Mouse (Mus musculus): ENCODE results near the gene Fam240a.

Fam240a gene

DNA sequence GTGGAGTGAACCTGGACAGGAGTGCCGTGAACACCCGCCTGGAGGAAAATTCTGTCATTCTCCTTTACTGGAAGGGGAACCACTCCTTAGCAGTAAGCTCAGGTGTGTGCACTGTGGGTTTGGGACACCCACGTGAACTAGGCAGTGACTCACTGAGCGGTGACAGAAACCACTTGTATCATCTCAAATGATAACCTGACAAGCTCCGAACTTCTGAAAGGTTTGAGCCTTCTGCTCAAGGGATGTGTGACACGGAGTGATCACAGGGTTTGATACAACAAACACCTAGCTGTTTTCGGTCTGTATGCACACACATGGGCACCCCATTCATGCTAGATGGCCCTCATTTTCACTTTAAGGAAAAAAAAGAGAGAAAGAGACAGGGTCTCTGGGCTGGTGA is at the start of gene Fam240a:
TSS of gene Fam240a (minus strand) at position 76 of the 400 bp plus-strand sequence.
- DNase-seq (ENCODE audit: low spot score), result no peak

DNA sequence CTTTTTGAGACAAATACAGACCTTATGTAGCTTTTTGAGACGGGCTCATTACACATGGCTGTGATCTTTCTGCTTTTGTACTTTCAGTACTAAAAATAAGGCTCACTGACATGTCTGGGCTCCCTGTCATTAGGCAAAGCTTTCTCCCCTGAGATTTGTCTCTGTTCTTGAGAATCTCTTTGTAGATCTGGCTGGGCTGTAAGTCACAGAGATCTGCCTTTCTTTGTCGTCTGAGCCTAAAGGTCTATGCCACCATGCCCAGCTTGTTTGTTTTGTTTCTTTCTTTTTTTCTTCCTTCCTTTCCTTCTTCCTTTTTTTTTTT is 49.2 kb upstream of the Fam240a start:
- no peak for DNase-seq (ENCODE audit: low spot score)

DNA sequence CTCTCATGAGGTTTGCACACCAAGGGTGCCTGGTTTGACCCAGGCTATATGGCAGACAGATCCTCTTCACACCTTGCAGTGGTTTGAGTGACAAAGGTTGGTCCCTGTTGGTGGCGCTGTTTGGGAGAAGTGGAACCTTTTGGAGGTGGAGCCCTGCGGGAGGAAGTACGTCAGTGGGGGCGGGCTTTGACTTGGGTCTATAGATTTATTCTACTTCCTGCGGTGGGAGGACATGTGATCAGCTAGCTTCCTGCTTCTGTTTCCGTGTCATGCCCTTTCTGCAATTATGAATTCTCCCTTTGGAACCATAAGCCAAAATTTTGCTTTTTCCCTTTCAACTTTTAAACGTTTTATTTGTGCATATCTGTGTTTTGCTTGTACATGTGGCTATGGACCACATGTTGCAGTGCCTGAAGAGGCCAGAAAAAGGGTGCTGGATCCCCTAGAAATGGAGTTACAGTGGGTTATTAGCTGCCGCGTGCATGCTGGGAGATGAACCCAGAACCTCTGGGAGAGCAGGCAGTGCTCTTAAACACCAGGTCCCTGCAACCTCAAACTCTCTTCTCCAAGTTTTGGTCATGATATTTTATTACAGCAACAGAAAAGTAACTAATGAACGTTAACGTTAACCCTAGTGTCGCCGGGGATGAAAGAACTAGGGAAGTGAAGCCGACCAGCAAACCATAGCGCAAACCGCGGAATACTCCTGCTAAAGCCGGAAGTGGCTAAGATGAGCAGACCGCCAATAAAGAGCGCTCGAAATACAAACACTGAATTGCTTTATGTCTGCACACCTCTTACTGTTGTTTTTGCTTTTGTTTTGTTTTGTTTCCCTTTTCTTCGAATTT is 48.6 kb upstream of the Fam240a start:
- DNase-seq (ENCODE audit: low spot score), result peak; percentile 31

DNA sequence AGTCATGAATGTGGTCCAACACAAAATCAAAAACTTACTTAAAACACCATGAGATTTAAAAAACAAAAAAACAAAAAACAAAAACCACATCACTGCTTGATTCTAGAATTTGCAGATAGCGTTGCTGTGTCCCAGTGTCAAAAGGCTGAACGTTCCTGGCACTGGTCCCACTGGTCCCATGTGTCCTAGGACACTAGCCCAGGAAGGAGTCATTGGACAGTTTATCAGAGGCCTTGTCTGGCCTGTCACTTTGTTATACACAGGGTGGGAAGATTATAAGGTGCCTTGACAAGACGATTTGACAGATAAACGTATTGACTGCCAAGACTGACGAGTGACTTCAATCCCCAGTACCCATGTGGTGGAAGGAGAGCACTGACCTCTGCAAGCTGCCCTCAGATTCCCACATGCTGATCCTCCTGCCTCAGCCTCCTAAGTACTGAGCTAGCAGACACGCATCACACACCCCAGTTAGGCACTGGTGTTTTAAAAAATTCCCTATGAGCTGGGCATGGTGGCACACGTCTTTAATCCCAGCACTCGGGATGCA is 47.0 kb upstream of the Fam240a start:
- no peak for DNase-seq (ENCODE audit: low spot score)

DNA sequence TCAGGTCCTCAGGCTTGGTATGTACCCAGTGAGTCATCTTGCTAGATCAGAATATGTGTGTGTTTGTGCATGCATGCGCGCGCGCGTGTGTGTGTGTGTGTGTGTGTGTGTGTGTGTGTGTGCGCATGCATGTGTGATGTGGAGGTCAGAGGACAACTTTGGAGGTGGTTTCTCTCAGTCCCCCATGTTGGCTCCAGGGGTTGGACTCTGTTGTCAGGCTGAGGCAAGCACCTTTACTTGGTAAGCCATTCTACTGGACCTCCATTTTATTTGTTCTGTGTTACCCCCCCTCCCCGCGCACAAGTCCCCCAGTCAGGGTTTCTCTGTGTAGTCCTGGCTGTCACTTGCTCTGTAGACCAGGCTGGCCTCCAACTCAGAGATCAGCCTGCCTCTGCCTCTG is 44.7 kb upstream of the Fam240a start:
- no peak for DNase-seq (ENCODE audit: low spot score)

DNA sequence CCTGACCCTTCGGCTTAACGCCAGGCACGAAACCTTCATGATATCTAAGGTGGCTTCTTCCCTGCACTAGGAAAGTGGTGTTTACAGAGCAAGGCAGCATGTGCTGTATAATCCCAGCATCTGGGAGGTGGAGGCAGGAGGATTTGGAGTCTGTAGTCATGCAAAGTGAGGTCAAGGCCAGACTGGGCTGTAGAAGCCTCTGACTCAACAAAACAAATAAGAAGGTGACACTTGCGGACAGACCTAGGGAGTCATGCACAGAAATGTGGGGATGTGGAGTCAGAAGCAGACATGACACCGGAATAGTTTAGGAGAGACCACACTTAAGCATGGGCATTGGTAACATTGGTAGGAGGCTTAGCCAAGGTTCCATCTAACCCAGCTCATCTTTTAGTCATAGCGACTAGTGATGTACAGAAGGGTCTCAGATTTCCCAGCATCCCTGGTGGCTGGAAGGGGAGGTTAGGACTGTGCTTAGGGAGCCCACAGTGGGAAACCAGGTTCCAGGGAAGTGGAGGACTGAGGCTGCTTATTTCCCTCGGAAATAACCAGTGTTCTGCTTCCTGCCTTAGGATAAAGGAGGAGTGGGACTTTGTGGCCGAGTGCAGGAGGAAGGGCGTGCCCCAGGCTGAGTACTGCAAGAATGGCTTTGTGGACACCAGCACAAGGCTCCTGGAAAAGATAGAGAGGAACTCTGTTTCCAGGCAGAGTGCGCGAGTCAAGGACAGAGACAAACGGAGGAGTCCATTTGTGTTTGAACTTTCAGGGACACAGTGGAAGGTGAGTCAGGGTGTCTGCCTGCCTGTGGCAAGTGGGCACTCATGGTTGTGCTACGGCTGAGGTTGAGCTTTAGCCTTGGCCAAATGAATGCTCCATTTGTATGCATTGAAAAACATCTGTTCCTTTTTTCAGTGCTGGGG is 43.8 kb upstream of the Fam240a start:
- no peak for DNase-seq (ENCODE audit: low spot score)

DNA sequence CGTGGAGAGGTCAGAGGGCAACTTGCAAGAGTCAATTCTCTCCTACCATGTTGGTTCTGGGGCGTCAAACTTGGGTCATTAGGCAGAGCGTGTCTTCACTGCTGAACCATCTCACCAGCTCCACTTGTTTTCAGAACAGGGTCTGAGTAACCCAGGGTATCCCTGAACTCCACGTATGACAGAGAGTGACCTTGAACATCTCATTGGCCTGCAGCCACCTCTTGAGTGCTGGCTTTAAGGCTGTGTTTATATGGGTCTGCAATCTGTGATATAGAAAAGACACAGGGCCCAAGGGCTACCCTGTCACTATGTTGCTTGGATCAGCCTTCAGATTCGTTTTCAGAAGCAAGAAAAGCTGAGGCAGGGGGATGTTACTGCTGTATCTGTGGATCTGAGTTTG is 43.0 kb upstream of the Fam240a start:
- no peak for DNase-seq (ENCODE audit: low spot score)

DNA sequence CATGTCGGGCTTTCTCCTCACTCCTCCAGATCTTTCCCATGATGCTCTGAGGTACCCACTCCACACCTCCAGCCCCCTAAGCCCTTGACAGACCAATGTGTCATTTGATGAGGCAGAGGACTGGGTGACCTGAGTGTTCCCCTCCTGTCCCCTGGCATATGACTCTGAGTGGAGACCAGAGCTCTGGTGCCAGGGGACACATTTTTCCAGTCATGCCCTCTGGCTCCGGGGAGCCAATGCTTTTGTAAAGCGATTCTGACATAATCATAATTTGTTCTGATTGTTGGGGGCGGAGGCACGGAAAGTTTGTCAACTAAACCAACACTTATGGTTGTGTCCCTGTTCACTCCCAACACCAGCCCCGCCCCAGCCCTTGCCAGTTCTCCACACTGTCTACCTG is 39.3 kb upstream of the Fam240a start:
- no peak for DNase-seq (ENCODE audit: low spot score)

DNA sequence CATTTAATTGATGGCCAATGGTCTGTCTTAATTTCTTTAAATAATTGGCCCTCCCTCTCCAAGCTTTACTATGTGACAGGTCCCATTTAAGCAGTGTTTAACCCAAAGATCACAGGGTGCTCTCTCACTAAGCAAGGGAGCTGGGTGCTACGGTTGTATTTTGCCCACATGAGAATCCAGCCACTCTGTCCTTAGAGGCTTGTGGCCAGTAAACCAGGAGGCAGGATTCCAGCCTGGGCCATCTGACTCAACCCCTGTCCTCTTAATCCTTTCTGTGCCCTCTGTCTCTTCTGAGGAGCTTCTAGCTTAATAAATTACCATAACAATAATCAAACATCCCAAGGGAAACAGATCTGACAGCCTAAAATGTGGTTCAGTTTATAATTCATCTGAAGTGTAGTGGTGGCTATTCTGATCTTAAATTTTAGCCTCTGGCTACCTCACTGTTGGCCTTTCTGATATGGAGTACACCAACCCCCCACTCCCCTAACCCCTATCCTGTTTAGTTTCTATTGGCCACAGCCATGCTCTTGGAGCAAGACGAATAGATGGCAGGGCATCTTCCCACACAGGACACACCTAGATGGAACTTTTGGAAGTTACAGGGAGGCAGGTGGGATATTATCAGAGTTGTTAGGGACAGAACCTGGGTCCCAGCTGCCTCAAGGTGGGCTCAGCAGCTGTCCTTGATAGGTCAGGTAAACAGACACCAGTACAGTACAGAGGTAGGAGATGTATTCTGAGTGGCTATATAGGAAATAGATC is 38.2 kb upstream of the Fam240a start:
- no peak for DNase-seq (ENCODE audit: low spot score)

DNA sequence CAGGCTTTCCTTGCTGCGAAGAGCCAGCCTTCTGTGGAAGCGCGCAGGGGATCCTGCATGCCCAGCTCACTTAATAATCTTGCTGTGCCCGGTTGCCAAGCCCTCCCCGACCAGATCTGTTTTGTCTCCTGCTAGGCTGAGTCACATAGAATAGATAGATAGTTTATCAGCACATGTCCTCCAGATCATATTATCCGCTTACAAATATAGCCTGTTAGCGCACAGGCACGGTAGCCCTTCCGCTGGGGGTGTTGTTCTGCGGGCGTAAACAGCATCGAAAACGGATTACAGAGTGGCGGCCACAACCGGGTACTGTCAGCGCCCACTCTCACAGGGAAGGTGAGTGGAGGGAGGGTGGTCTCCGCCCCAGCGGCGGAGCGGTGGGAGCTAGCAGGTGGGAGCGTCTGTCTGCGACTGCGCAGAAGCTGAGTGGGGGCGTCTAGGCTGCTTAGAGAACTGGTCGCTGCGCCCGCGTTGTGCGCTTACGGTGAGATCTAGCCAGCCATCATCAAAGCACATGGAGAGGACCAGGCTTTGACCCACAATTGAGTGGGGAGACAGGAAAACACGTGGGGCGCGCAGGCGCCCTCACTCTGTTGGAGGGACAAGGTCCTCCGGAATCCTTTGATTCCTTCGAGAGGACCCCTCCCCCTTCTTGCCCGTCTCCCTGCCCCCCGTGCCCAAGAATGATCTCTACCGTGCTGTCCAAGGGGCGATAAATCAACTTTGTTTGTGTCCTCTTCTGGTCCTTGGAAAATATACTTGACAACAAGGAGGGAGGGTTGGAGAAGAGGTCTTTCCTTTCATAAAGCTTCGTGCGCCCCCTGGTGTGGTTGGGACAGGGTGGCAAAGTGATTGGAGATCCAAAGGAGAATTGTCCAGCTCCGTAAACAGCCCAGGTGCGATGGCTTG is 37.1 kb upstream of the Fam240a start:
- no peak for DNase-seq (ENCODE audit: low spot score)

DNA sequence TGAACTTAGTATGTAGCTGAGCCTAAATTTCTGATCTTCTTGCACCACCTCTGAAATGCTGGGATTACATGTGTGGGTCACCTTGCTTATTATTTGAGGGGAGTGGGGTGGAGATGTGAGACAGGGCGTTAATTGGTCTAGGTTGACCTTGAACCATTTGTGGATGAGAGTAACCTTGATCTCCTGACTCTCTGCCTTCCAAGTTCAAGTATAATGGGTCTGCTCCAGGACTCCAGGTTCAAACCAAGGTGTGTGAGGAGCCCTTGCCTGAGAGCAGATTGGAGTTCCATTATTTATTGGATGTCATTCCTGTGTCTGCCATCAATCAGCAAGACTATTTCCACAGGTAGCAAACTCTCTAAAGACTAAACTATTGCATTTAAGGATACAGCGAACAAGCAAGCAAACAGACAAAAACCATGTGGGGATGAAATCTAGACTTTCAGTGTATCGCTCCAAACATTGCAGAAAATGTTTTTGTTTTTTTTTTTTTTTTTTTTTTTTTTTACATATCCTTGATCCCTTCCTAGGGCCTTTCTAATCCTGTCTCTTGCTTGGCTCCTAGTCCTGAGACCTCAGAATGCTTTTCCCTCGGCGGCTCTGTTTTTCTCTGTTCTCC is 36.4 kb upstream of the Fam240a start:
- DNase-seq (ENCODE audit: low spot score), result no peak

DNA sequence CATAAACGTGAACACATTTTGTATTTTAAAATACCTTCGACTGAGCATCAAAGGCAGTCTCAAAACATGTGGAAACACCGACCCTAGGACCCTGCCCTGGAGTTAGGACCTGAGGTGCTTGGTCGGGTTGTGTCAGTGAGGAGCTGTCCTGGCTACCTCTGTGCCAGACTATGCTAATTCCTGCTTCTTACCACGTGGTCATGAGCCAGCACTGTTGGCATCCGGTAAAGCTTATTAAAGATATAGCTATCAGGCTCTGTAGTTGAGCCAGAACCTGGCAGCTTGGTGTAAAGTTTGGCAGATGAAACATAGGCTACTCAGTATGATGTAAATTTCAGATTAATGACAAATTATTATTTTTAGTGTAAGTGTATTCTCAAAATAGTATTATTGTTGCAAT is 35.7 kb upstream of the Fam240a start:
- DNase-seq (ENCODE audit: low spot score), result no peak

DNA sequence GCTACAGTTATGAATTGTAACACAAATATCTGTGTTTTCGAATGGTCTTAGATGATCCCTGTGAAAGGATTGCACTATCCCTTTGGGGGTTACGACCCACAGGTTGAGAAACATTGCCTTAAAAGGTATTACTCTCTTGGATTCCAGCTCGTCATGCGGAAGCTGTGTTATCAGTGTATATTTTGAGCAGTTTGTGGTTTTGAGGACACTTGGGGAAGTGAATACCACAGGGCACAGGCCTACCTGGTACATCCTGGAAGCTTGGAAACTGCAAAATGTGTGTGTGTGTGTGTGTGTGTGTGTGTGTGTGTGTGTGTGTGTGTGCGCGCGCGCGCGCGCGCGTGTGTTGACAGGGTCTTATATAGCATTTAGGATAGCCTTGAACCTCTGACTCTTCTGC is 35.2 kb upstream of the Fam240a start:
- no peak for DNase-seq (ENCODE audit: low spot score)

DNA sequence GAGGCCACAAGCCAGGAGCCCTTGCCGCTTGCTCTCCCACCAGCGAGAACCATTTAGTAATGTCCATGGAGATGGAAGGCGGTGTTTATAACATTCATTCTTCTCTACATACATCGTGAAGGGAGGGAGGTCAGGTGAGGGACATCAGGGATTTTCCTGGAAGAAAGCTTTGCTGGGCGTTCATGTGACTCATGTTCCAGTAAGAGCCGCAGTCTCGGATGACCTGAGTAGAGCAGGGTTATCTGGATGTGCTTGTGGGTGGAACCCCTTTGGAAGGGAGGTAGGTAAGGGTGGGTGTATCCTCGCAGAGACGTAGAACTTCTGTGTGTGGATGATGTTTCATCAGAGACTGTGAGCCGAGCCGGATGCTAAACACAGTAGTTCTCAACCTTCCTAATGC is 34.7 kb upstream of the Fam240a start, which contains the start of gene Lrrc2:
TSS of gene Lrrc2 (plus strand) at position 149 of the 400 bp plus-strand sequence.
- no peak for DNase-seq (ENCODE audit: low spot score)

DNA sequence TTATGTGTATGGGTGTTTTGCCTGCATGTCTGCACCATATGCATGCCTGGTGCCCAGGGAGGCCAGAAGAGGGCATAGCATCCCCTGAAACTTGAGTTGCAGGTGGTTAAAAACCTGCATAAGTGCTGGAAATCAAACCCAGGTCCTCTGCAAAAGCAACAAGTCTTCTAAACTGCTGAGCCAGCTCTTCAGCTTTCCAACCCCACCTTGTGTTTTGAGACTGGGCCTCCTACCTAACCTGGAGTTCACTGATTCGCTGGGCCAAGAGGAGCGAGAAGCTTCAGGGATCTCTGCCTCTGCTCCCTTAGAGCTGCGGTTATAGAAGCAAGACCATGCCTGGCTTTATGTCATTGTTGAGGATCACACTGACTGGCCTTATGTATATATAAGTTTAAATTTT is 33.4 kb upstream of the Fam240a start:
- DNase-seq (ENCODE audit: low spot score), result no peak

DNA sequence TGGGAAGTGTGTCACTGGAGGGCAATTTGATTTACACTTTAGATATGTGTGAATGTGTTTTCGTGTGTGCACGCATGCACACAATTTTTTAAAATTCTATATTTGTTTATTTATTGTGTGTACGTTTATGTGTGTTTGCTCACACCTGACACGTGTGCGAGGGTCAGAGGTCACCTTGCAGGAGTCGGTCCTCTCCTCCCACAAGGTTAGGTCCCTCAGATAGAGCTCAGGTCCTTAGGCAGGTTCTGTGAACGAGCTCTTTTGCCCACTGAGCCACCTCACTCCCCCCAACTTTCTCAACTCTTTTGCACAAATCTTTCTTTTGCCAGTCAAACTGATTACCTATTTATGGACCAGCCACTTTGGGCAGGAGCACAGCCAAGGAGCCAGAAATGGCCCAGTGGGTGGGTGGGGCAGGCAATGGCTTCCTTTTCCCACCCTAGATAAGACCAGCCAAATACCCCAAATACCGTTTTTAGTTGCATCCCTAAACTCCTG is 32.2 kb upstream of the Fam240a start:
- no peak for DNase-seq (ENCODE audit: low spot score)

DNA sequence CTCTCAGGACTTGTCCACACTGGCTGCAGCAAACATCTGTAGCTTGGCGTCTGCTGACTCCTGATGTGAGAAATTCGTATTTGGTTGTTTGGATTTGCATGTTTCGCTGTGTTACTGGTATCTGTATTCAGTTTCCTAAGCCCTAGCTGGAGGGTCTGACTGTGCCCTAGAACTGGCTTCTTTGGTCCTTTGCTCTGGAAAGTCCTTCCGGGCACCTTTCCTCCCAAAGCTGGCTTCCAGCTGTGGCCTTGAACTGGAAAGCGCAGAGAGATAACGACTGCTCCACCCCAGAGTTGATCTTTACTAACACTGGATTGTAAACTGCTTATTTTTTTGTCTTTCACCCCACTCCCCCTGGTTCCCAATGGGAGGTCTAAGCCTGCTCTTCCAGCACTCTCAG is 31.2 kb upstream of the Fam240a start:
- no peak for DNase-seq (ENCODE audit: low spot score)

DNA sequence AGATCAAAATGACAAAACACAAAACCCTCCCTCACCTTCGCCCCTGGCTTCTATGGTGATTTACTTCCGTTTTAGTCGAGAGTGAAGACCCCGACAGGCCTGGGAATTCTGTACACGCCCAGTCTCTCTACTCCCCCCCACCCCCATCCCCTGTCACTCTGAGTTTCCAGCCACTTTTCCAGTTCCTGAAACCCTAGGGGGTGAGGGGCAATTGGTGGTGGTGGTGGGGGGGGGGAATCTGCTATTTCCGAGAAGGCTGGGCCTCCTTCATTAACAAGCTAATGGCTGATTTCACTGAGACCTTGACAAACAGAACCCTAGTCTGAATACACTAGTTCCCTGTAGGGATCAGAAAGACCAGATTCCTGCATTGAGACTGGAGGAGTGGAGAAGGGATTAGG is 30.6 kb upstream of the Fam240a start:
- no peak for DNase-seq (ENCODE audit: low spot score)

DNA sequence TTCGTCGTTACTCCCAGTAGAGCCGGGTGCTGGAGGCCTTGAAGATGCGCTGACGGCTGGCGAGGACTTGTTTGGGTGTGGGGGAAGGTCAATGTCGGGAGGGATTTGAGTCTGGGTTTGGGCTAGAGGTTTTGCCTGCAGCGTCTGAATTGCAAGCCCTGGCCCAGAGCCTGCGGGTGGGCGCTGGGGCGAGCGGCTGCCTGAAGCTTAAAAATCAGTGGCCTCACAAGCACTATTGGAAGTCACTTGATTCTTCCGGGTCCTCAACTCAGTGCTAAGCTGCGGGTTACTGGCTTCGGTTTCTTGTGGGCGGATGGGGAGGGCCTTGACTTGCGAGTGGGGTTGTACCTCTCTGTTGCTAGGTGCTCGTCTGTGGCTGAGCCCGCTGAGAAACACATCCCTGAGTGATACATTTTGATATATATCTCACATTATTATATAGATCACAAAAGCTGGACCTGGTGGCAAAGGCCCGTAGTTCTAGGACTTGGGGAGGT is 29.9 kb upstream of the Fam240a start:
- DNase-seq (ENCODE audit: low spot score), result no peak

DNA sequence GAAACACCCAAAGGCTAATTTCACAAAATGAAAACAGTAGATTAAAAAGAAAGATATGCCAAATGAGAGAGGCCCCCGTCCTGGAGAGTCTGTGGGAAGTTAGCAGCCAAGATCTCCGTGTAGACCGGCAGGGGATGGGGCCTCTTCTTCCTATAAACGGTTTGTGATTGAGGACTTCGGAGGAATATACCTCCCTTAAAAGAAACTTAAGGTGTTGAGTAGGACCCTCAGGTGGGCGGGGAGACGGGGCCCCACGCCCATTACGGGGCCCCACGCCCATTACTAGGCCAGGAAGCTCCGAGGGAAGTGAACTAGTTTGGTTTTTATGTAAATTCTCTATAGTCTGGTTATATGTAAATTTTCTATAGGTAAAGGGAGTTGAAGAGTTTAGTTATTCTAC is 29.3 kb upstream of the Fam240a start, which contains the start of gene Tdgf1:
TSS of gene Tdgf1 (minus strand) at position 233 of the 400 bp plus-strand sequence.
- DNase-seq (ENCODE audit: low spot score), result no peak

All from spleen, adult 12 weeks (tissue).